Mouse (Mus musculus): ENCODE measurements at regions not wholly inside any gene's neighbourhood (a gene's known extent, or its start where the extent isn't known, plus 50 kb on each side); places are given as distances from the start of the nearest gene placed in this dataset.
"Not testable (repeated sequence)": the region's sequence is repeated elsewhere in the genome, so short reads cannot be mapped to it uniquely, and the experiment has no call there.

DNA sequence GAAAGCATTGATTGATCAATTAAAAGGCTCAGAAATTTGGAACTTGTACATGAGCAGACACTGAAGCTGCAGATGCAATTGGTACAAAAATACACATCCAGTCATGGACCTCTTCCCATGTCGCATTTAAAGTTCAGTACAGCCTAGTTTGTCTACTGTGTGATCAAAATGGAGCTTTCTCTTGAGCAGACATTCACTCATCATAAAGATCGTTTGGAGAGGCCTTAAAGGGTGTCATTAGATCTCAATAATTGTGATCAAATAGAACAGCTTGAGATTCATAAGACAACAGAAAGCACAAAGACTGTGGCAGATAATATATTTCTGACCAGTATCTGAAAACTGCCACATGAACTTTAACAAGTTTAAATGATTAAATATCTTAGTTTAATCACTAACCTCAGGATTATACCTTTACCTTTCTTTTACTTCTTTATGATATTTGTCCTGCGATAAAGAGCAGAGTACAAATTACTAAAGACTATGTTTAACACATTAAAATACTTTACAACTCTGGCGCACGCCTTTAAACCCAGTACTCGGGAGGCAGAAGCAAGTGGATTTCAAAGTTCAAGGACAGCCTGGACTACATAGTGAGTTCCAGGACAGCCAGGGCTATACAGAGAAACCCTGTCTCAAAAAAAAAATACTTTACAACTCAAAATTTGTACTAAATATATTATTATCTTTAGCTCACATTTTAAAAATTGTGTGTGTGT lies 635.1 kb downstream of the Dnajb9 start:
- no peaks in the 10 kb centered on the region for H3K36me3 ChIP-seq (ENCODE audit: control insufficient read depth, insufficient read depth)
- no peaks in the 10 kb centered on the region for H3K9me3 ChIP-seq (replicated peaks; ENCODE audit: control insufficient read depth, low read length)
- H3K4me2 ChIP-seq (ENCODE audit: low read depth, low read length), result no peak overlapping the region
- no peak for ATAC-seq (ENCODE audit: low read depth)
- H3K27ac ChIP-seq (ENCODE audit: low read length), result no peak overlapping the region
- H3K4me3 ChIP-seq (ENCODE audit: low read depth, low read length), result no peak overlapping the region
- H3K9ac ChIP-seq (ENCODE audit: low read depth, low read length), result no peak overlapping the region
- no peaks in the 10 kb centered on the region for H3K4me1 ChIP-seq (ENCODE audit: control insufficient read depth, low read depth, low read length)
- no peaks in the 10 kb centered on the region for H3K27me3 ChIP-seq (ENCODE audit: control insufficient read depth, insufficient read depth, low read depth, low read length)
- WGBS (ENCODE audit: insufficient replicate concordance), result 61% methylated on average over 6 of the region's 6 CpGs

- Histone ChIP-seq H3K27me3 (ENCODE audit: control insufficient read depth, insufficient read depth, low read depth, low read length) (no peaks in the 10 kb centered on the region), H3K9ac (ENCODE audit: low read depth, low read length) (no peak overlapping the region), H3K27ac (ENCODE audit: low read length) (no peak overlapping the region), H3K4me3 (ENCODE audit: low read depth, low read length) (no peak overlapping the region), H3K4me2 (ENCODE audit: low read depth, low read length) (no peak overlapping the region), H3K9me3 (replicated peaks; ENCODE audit: control insufficient read depth, low read length) (no peaks in the 10 kb centered on the region), H3K4me1 (ENCODE audit: control insufficient read depth, low read depth, low read length) (no peaks in the 10 kb centered on the region), H3K36me3 (ENCODE audit: control insufficient read depth, insufficient read depth) (no peaks in the 10 kb centered on the region)
- ATAC-seq (ENCODE audit: low read depth), result no peak
These were observed 636.9 kb downstream of the Dnajb9 start for GRCm38 (mm10) chr12:43573186-43573585.

GRCm38 (mm10) chr12:43527614-43528013 lies 682.5 kb downstream of the Dnajb9 start:
- ATAC-seq (ENCODE audit: low read depth), result no peak
- WGBS (ENCODE audit: insufficient replicate concordance), result 55% methylated on average over 2 of the region's 2 CpGs

GRCm38 (mm10) chr12:43507458-43507857 lies 702.7 kb downstream of the Dnajb9 start:
- not testable (repeated sequence) for H3K4me1 ChIP-seq (ENCODE audit: control insufficient read depth, low read depth, low read length); H3K9ac ChIP-seq (ENCODE audit: low read depth, low read length); H3K9me3 ChIP-seq (replicated peaks; ENCODE audit: control insufficient read depth, low read length); ATAC-seq (ENCODE audit: low read depth); H3K4me2 ChIP-seq (ENCODE audit: low read depth, low read length); H3K4me3 ChIP-seq (ENCODE audit: low read depth, low read length); H3K27me3 ChIP-seq (ENCODE audit: control insufficient read depth, insufficient read depth, low read depth, low read length); H3K27ac ChIP-seq (ENCODE audit: low read length); H3K36me3 ChIP-seq (ENCODE audit: control insufficient read depth, insufficient read depth)
- WGBS (ENCODE audit: insufficient replicate concordance), result 61% methylated on average over 2 of the region's 2 CpGs

More at GRCm38 (mm10) chr12:43527614-43528013, 682.5 kb downstream of the Dnajb9 start:
- Histone ChIP-seq H3K36me3 (ENCODE audit: control insufficient read depth, insufficient read depth) (no peaks in the 10 kb centered on the region), H3K9me3 (replicated peaks; ENCODE audit: control insufficient read depth, low read length) (no peaks in the 10 kb centered on the region), H3K9ac (ENCODE audit: low read depth, low read length) (no peak overlapping the region), H3K27ac (ENCODE audit: low read length) (no peak overlapping the region), H3K4me1 (ENCODE audit: control insufficient read depth, low read depth, low read length) (no peaks in the 10 kb centered on the region), H3K4me2 (ENCODE audit: low read depth, low read length) (no peak overlapping the region), H3K4me3 (ENCODE audit: low read depth, low read length) (no peak overlapping the region), H3K27me3 (ENCODE audit: control insufficient read depth, insufficient read depth, low read depth, low read length) (no peaks in the 10 kb centered on the region)

- 42% methylated on average over 1 of the region's 1 CpGs for WGBS (ENCODE audit: insufficient replicate concordance)
- no peak overlapping the region for H3K4me3 ChIP-seq (ENCODE audit: low read depth, low read length)
- no peaks in the 10 kb centered on the region for H3K27me3 ChIP-seq (ENCODE audit: control insufficient read depth, insufficient read depth, low read depth, low read length)
- no peak for ATAC-seq (ENCODE audit: low read depth)
- H3K4me2 ChIP-seq (ENCODE audit: low read depth, low read length), result no peak overlapping the region
- H3K27ac ChIP-seq (ENCODE audit: low read length), result no peak overlapping the region
- no peaks in the 10 kb centered on the region for H3K9me3 ChIP-seq (replicated peaks; ENCODE audit: control insufficient read depth, low read length)
- H3K9ac ChIP-seq (ENCODE audit: low read depth, low read length), result no peak overlapping the region
- no peaks in the 10 kb centered on the region for H3K4me1 ChIP-seq (ENCODE audit: control insufficient read depth, low read depth, low read length)
- no peaks in the 10 kb centered on the region for H3K36me3 ChIP-seq (ENCODE audit: control insufficient read depth, insufficient read depth)
These were observed 720.2 kb downstream of the Dnajb9 start for GRCm38 (mm10) chr12:43489896-43490295.

GRCm38 (mm10) chr12:43482683-43483082 lies 727.4 kb downstream of the Dnajb9 start:
- Histone ChIP-seq H3K4me2 (ENCODE audit: low read depth, low read length) (no peak overlapping the region), H3K27me3 (ENCODE audit: control insufficient read depth, insufficient read depth, low read depth, low read length) (no peaks in the 10 kb centered on the region), H3K36me3 (ENCODE audit: control insufficient read depth, insufficient read depth) (no peaks in the 10 kb centered on the region), H3K4me1 (ENCODE audit: control insufficient read depth, low read depth, low read length) (no peaks in the 10 kb centered on the region), H3K9me3 (replicated peaks; ENCODE audit: control insufficient read depth, low read length) (no peaks in the 10 kb centered on the region), H3K4me3 (ENCODE audit: low read depth, low read length) (no peak overlapping the region), H3K27ac (ENCODE audit: low read length) (no peak overlapping the region), H3K9ac (ENCODE audit: low read depth, low read length) (no peak overlapping the region)
- ATAC-seq (ENCODE audit: low read depth), result peak; percentile 64
- 26% methylated on average over 1 of the region's 1 CpGs for whole genome bisulfite sequencing (ENCODE audit: insufficient replicate concordance)

GRCm38 (mm10) chr12:43462543-43462942 lies 747.6 kb downstream of the Dnajb9 start:
- Histone ChIP-seq H3K9ac (ENCODE audit: low read depth, low read length) (no peak overlapping the region), H3K9me3 (replicated peaks; ENCODE audit: control insufficient read depth, low read length) (no peaks in the 10 kb centered on the region), H3K4me1 (ENCODE audit: control insufficient read depth, low read depth, low read length) (no peaks in the 10 kb centered on the region), H3K27me3 (ENCODE audit: control insufficient read depth, insufficient read depth, low read depth, low read length) (no peaks in the 10 kb centered on the region), H3K36me3 (ENCODE audit: control insufficient read depth, insufficient read depth) (no peaks in the 10 kb centered on the region), H3K27ac (ENCODE audit: low read length) (no peak overlapping the region), H3K4me2 (ENCODE audit: low read depth, low read length) (no peak overlapping the region), H3K4me3 (ENCODE audit: low read depth, low read length) (no peak overlapping the region)
- no peak for ATAC-seq (ENCODE audit: low read depth)
- 61% methylated on average over 1 of the region's 1 CpGs for WGBS (ENCODE audit: insufficient replicate concordance)

Data from liver, embryonic 16.5 days (tissue).